Mouse (Mus musculus): ENCODE results near the gene Chd3. TPM values are rescaled to one million over a fixed set of nuclear protein-coding genes. Genes with fewer than 3 reads are reported as not detected.
"Not testable (repeated sequence)": the region's sequence is repeated elsewhere in the genome, so short reads cannot be mapped to it uniquely, and the experiment has no call there.

Gene Chd3
- polyA plus RNA-seq, 1 experiment from 2014 or later = 55.9 TPM

DNA sequence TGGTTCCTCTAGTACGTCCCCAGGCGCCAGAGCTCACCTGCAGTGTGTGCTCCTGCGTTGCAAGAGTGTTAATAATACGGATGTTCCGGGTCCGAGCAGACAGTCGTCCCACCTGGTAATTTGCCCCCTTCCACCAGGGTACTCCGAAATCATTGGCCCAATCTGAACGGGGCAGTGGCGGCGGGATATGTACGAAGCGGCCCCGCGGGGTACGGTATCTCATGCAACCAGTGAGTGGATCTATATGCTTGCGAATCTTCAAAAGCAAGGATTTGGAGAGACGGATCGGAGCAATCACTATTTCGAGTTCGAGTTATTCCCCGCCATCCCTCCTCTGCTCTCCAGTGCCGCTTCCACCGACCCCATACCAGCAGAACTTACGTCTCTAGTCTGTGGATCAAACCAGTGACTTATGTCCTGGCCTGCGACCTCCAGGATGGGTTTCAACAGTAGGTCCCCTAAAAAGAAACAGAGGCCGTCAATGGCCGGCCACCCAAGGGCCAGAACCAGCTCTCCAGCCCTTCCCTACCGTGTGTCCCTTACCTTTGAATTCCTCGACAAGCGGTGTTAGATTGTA lies 25.5 kb upstream of the Chd3 start:
- Histone ChIP-seq H3K4me1 (peaks cover 49% of the 10 kb centered on the region), H3K27ac (replicated peaks) (peak overlapping the region; percentile 93), H3K4me3 (peak overlapping the region; percentile 71), H3K36me3 (replicated peaks) (peaks cover 18% of the 10 kb centered on the region)
- H3K9me3 ChIP-seq; H3K27me3 ChIP-seq (replicated peaks; ENCODE audit: low read depth, poor library complexity, severe bottlenecking): not testable (repeated sequence)
- peak; percentile 45 for DNase-seq (ENCODE audit: low spot score)
- WGBS = 2% methylated on average over 31 of the region's 31 CpGs

DNA sequence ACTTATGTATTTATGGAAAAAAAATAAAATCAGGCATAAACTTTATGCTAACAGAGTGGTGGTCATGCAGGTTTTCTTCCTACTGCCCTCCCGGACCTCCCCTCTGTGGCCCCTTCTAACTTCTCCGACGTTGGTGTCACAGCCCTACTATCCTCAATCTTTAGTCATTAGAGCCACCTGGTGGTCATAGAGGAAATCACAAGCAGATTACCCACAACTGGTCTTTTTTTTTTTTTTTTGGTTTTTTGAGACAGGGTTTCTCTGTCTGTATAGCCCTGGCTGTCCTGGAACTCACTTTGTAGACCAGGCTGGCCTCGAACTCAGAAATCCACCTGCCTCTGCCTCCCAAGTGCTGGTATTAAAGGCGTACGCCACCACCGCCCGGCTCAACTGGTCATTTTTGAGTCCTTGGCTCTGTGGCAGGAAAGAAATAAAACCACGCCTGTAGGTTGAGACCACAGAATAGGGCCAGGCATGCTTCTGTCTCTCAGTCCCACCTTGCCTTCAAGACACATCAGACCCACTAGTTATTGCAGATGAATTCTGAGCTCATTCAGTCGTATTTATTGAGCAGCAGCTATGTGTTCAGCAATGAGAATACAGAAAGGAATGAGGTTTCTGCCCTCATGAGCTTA lies 21.3 kb upstream of the Chd3 start:
- Histone ChIP-seq H3K4me3 (no peak overlapping the region), H3K4me1 (peaks cover 13% of the 10 kb centered on the region), H3K27me3 (replicated peaks; ENCODE audit: low read depth, poor library complexity, severe bottlenecking) (no peaks in the 10 kb centered on the region), H3K9me3 (no peaks in the 10 kb centered on the region), H3K27ac (replicated peaks) (no peak overlapping the region), H3K36me3 (replicated peaks) (peaks cover 9% of the 10 kb centered on the region)
- WGBS = 52% methylated on average over 10 of the region's 10 CpGs
- peak; percentile 68 for DNase-seq (ENCODE audit: low spot score)

DNA sequence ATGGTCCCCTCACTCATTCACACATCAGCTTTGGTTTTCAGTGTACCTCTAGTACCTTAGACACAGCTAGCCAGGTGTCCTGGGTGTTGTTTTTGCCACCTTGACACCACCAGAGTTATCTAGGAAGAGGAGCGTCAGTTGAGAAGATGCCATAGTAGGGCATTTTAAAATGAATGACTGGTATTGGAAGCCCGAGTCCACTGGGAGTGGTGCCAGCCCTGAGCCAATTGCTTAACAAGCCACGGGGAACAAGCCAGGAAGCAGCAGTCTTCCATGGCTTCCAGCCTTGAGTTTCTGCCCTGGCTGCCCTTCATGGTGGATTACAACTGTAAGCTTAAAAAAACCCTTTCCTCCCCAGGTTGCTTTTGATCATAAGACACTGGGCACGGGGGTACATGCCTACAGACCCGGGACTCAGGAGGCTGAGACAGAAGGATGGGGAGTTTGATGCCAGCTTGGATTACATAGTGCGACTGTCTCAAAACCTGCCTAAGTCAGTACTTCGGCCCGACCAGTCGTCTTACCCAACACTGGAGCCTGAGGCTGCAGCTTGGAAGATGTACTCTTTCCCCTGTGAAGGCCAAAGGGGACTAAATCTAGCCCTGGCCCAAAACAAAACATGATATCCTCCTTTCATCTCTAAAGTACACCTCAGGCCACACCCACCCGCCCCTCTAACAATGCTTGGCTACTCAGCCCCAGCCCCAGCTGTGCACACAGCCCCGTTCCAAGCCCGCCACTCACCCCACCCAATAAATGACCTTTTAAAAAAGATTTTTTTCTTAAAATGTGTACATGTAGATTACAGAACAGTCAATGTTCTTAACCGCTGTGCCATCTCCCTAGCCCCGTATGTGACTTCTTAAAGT lies 20.6 kb upstream of the Chd3 start:
- WGBS = 71% methylated on average over 14 of the region's 14 CpGs
- Histone ChIP-seq H3K27ac (replicated peaks) (no peak overlapping the region), H3K27me3 (replicated peaks; ENCODE audit: low read depth, poor library complexity, severe bottlenecking) (no peaks in the 10 kb centered on the region), H3K4me1 (peaks cover 13% of the 10 kb centered on the region), H3K9me3 (no peaks in the 10 kb centered on the region), H3K4me3 (no peak overlapping the region), H3K36me3 (replicated peaks) (peaks cover 9% of the 10 kb centered on the region)
- no peak for DNase-seq (ENCODE audit: low spot score)

DNA sequence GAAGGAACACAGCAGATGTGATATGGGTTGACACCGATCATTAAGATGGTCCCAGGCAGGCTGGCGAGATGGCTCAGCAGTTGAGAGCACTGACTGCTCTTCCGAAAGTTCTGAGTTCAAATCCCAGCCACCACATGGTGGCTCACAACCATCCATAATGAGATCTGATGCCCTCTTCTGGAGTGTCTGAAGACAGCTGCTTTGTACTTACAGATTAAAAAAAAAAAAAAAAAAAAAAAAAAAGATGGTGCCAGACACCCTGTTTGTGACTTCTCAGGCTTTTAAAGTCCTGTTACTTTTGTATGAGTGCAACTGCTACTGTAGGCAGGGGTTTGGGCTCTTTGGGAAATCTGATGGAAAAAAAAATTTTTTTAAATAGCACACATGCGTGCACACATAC lies 19.5 kb upstream of the Chd3 start:
- 97% methylated on average over 4 of the region's 4 CpGs for WGBS
- Histone ChIP-seq H3K36me3 (replicated peaks) (peaks cover 9% of the 10 kb centered on the region), H3K4me1 (peaks cover 7% of the 10 kb centered on the region), H3K4me3 (no peak overlapping the region), H3K27me3 (replicated peaks; ENCODE audit: low read depth, poor library complexity, severe bottlenecking) (no peaks in the 10 kb centered on the region), H3K27ac (replicated peaks) (no peak overlapping the region), H3K9me3 (no peaks in the 10 kb centered on the region)
- no peak for DNase-seq (ENCODE audit: low spot score)

DNA sequence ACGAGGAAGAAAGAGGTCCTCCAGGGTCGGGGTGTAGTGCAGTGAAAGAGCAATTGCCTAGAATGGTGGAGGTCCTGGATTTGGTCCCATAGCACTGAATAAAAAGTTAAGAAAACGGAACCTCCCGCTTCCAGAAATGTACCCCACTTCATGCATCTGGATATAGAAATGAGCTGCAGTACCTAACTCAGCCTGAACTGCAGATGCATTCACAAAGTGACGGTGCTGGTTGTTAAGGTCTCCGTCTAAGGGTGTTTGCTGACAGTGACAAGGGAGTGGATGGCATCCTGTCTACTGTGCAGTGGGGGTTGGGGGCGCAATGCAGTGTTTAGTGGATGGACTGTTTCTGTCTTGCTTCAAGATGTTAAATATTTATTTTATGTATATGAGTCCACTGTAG lies 17.6 kb upstream of the Chd3 start:
- Histone ChIP-seq H3K4me1 (peaks cover 7% of the 10 kb centered on the region), H3K4me3 (no peak overlapping the region), H3K36me3 (replicated peaks) (peaks cover 7% of the 10 kb centered on the region), H3K9me3 (no peaks in the 10 kb centered on the region), H3K27me3 (replicated peaks; ENCODE audit: low read depth, poor library complexity, severe bottlenecking) (no peaks in the 10 kb centered on the region), H3K27ac (replicated peaks) (no peak overlapping the region)
- no peak for DNase-seq (ENCODE audit: low spot score)
- WGBS = 81% methylated on average over 7 of the region's 7 CpGs

DNA sequence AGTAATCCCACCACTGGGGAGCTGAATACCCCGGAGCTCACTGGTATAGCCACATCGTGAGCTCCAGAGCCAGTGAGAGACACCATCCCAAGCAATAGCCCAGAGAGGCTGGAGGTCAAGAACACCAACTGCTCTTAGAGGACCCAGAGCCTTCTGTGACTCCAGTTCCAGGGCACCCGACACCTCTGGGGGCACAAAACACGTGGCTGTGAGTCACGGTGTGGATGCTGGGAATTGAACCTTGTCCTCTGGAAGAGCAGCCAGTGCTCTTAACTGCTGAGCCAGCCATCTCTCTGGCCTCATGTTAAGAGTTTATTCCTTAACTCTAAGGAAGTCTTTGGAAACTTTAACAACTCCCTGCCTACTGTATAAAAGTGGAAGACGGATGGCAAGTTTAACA lies 15.8 kb upstream of the Chd3 start:
- DNase-seq (ENCODE audit: low spot score) = peak; percentile 6
- WGBS = 80% methylated on average over 6 of the region's 6 CpGs
- Histone ChIP-seq H3K27ac (replicated peaks) (no peak overlapping the region), H3K4me3 (no peak overlapping the region), H3K9me3 (no peaks in the 10 kb centered on the region), H3K27me3 (replicated peaks; ENCODE audit: low read depth, poor library complexity, severe bottlenecking) (no peaks in the 10 kb centered on the region), H3K36me3 (replicated peaks) (peaks cover 10% of the 10 kb centered on the region; the same call in 1 of the 2 replicates), H3K4me1 (peaks cover 4% of the 10 kb centered on the region)

DNA sequence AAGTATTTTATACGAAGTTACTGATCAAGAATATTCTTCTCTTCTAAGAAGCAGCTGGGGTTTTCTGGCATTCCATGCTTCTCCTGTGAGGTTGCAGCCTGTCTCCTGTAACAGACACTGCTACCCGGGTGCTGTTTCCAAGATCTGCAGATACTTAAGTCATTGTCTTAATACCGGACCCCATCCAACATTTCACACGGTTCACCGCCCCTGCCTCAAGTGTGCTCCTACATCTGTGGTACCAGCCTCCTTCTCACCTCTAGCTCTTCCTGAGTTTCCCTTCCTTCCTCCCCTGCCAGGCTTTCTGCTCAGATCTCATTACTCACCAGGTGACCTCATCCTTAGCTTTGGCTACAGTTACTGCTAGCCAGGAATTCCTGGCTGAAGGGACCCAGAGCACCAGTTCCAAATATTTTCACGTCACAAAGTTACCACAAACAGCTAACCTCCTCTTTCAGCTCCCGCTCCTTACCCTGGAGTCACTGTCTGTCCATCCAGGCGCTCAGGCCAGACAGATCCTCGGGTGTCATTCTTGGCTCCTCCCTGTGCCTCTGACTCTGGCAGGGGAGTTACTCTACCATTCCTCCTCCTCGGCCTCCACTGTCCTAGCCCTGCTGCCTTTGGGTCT lies 13.4 kb upstream of the Chd3 start:
- Histone ChIP-seq H3K9me3 (no peaks in the 10 kb centered on the region), H3K27ac (replicated peaks) (no peak overlapping the region; the same call in 1 of the 2 replicates), H3K4me1 (no peaks in the 10 kb centered on the region), H3K4me3 (no peak overlapping the region), H3K27me3 (replicated peaks; ENCODE audit: low read depth, poor library complexity, severe bottlenecking) (no peaks in the 10 kb centered on the region), H3K36me3 (replicated peaks) (peaks cover 19% of the 10 kb centered on the region)
- DNase-seq (ENCODE audit: low spot score) = no peak
- 70% methylated on average over 10 of the region's 10 CpGs for WGBS

DNA sequence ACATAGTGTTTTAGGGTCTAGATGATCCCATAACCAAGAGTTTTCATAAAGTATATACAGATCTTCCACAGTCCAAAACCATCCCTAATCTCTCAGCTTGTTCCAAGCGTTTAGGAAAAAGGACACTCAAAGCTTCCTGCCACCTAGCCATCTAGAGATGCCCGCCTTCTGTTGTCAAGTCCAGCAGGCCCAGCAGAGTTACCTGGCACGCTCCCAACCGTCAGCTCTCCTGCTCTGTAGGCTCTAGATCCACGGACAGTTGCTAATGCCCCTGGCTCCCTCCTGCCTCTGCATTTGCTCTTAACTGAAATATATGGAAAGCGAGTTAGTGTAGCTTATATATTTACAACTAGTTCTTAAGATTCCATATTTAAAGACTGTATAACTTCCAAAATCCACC lies 12.2 kb upstream of the Chd3 start:
- H3K36me3 ChIP-seq (replicated peaks) = peaks cover 29% of the 10 kb centered on the region
- 88% methylated on average over 6 of the region's 6 CpGs for WGBS
- H3K9me3 ChIP-seq = no peaks in the 10 kb centered on the region
- DNase-seq (ENCODE audit: low spot score) = no peak
- H3K4me1 ChIP-seq = no peaks in the 10 kb centered on the region
- H3K27me3 ChIP-seq (replicated peaks; ENCODE audit: low read depth, poor library complexity, severe bottlenecking) = no peaks in the 10 kb centered on the region
- no peak overlapping the region for H3K27ac ChIP-seq (replicated peaks)
- H3K4me3 ChIP-seq = no peak overlapping the region

DNA sequence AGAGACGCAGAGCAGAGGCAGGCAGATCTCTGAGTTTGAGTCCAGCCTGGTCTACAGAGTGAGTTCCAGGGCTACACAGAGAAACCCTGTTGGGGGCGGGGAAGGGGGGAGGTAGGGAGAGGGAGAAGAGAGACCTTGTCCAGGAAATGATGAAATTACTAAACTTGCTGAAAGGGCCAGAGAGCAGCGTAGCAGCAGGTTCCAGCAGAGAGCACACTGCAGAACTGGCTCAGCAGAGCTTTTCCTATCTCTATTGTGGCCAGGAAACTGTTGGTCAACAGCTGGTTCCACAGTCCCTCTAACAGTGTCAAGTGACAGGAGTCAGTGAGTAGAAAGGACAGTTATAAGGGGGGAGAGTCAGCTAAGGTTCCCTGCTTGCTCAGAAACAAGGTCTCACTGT lies 10.4 kb upstream of the Chd3 start:
- Histone ChIP-seq H3K27me3 (replicated peaks; ENCODE audit: low read depth, poor library complexity, severe bottlenecking) (no peaks in the 10 kb centered on the region), H3K4me3 (no peak overlapping the region), H3K36me3 (replicated peaks) (peaks cover 39% of the 10 kb centered on the region), H3K27ac (replicated peaks) (no peak overlapping the region), H3K4me1 (no peaks in the 10 kb centered on the region), H3K9me3 (no peaks in the 10 kb centered on the region)
- DNase-seq (ENCODE audit: low spot score) = no peak
- 80% methylated on average over 3 of the region's 3 CpGs for WGBS

DNA sequence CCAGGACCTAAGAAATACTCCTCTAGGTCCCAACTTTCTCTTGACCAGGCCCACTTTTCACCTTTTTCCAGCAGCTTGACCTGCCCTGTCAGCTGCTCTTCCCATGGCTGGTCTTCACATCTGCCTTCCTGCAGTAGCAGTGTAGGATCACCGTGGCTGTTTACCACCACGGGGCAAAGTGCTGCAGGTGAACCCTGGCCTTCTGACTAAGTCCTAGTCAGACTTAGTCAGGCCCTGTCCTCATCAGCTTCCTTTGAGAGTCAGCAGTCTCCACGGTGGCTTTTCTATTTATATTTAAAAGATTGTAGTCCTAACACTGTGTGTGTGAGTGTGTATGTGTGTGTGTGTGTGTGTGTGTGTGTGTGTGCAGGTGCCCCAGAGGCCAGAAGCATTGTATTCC lies 8.6 kb upstream of the Chd3 start:
- Histone ChIP-seq H3K9me3 (no peaks in the 10 kb centered on the region), H3K36me3 (replicated peaks) (peaks cover 50% of the 10 kb centered on the region), H3K4me3 (no peak overlapping the region), H3K27me3 (replicated peaks; ENCODE audit: low read depth, poor library complexity, severe bottlenecking) (no peaks in the 10 kb centered on the region), H3K27ac (replicated peaks) (no peak overlapping the region), H3K4me1 (0 out of 2 replicates have a peak, but pooled peaks cover under 1% of the 10 kb centered on the region)
- DNase-seq (ENCODE audit: low spot score) = no peak
- 81% methylated on average over 3 of the region's 3 CpGs for WGBS

DNA sequence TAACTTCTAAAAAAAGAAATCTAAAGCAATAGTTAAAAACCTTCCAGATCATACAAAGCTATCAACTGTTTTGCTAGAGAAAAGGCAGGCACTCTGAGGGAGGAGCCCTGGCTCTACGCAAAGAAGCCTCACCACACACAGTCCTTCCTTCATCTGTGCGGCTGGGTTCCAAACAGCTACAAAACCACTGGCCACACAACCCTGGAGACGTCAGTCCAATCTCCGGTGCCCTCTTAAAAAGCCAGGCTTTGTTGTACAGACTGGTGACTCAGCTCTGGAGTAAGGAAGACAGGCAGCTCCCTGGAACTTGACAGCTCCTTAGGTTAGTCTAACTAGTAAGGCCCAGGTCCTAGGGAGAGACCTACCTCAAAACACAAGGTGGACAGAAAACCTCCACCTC lies 6.4 kb upstream of the Chd3 start:
- WGBS = 86% methylated on average over 4 of the region's 4 CpGs
- H3K27ac ChIP-seq (replicated peaks) = no peak overlapping the region
- H3K9me3 ChIP-seq = no peaks in the 10 kb centered on the region
- no peaks in the 10 kb centered on the region for H3K27me3 ChIP-seq (replicated peaks; ENCODE audit: low read depth, poor library complexity, severe bottlenecking)
- H3K36me3 ChIP-seq (replicated peaks) = peaks cover 55% of the 10 kb centered on the region
- peaks cover 22% of the 10 kb centered on the region for H3K4me1 ChIP-seq
- H3K4me3 ChIP-seq = no peak overlapping the region
- DNase-seq (ENCODE audit: low spot score) = no peak

DNA sequence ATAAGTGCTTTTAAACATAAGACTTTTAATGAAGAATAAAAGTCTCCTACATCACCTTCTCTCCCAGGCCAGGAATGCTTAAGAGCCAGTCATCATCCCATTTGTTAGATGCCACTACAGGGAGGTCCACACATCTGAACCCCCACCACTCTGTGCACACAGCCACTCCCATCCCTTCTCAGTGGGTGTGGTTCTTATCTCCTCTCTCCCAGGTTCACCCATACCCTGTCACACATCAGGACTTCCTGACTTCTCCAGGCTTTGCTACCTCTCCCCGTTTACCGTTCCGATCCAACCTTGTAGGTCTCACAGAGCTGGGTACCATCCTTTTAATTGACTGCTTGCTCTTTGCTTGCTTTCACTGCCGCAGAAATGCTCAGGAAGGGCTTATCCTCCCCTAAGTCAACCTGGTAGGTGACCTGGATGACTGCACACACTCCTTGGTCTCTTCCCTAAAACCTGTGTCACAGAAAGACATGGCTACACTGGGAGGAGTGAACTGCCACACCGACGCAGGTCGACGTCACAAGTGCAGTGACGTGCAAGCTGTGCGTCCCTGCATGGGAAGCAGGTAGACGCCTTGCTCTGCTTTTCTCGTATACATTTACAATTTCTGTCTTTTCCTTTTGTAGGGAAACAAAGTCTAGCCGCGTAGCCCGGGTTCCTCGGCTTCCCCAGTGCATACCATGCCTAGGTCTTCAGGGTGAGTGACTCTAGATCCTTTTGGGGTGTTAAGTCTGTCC lies 4.2 kb upstream of the Chd3 start:
- 92% methylated on average over 16 of the region's 16 CpGs for WGBS
- DNase-seq (ENCODE audit: low spot score) = no peak

More for the DNA sequence above, 4.2 kb upstream of the Chd3 start:
- peaks cover 35% of the 10 kb centered on the region for H3K4me1 ChIP-seq
- H3K36me3 ChIP-seq (replicated peaks) = peaks cover 53% of the 10 kb centered on the region
- H3K27ac ChIP-seq (replicated peaks) = no peak overlapping the region
- no peaks in the 10 kb centered on the region for H3K9me3 ChIP-seq
- no peak overlapping the region for H3K4me3 ChIP-seq
- no peaks in the 10 kb centered on the region for H3K27me3 ChIP-seq (replicated peaks; ENCODE audit: low read depth, poor library complexity, severe bottlenecking)

All from embryonic facial prominence, embryonic 10.5 days (tissue).